Mouse (Mus musculus) small intestine, adult 2 months (tissue): Measurements from ENCODE around the gene Cep78.

Source experiments
- CTCF ChIP-seq: fragments of 200-500 bp; IDR thresholded peaks from 2 replicates; pipeline ENCODE4 v1.5.1; 2012; ENCODE audit warnings: low read depth, mild to moderate bottlenecking, control low read depth, inconsistent platforms, low read length, moderate library complexity, mixed read lengths; ENCODE audit not compliant: insufficient replicate concordance, insufficient read length; ENCODE audit errors: extremely low read depth
- POLR2A ChIP-seq: fragments of 200-500 bp; IDR thresholded peaks from 2 replicates; pipeline ENCODE4 v1.6.1; 2012; ENCODE audit warnings: low read depth, mild to moderate bottlenecking, control low read depth, inconsistent platforms, low read length, moderate library complexity

- TF ChIP-seq POLR2A (no peak), CTCF (no peak)
Measured at GRCm38 (mm10) chr19:15910488-15910887, 74.3 kb downstream of the Cep78 start.
